Mouse (Mus musculus) common myeloid progenitor, adult 5-6 weeks (primary cell): Measurements from ENCODE around the gene Slc10a6. TPM values are rescaled to one million over a fixed set of nuclear protein-coding genes. Genes with fewer than 3 reads are reported as not detected.
A peak's percentile ranks its signal among the peaks of the same experiment; 100 is the strongest.

Experiments
- ATAC-seq: replicated peaks from 2 replicates; pipeline ENCODE4 v1.8.0; 2016; ENCODE audit warnings: low read depth, mild to moderate bottlenecking, moderate TSS enrichment, inconsistent platforms; ENCODE audit not compliant: poor library complexity, severe bottlenecking
- total RNA-seq: library from RNA; stranded (forward); fragments of 200-1000, 187-1606 nt; gene quantifications from 2 replicates; pipeline ENCODE4 v1.2.3, GENCODE M21; 2017

Slc10a6 gene
- total RNA-seq, 1 experiment from 2014 or later = not detected

GRCm38 (mm10) chr5:103620301-103620973, 8.8 kb downstream of the Slc10a6 start:
- ATAC-seq = no peak

- no peak for ATAC-seq
Measured at GRCm38 (mm10) chr5:103617191-103617590, 12.0 kb downstream of the Slc10a6 start.

GRCm38 (mm10) chr5:103614356-103614755, 14.8 kb downstream of the Slc10a6 start:
- 0 out of 2 replicates have a peak, but pooled peaks have one; percentile 39 for ATAC-seq

GRCm38 (mm10) chr5:103612316-103612715, 16.9 kb downstream of the Slc10a6 start:
- no peak for ATAC-seq

GRCm38 (mm10) chr5:103610856-103611472, 18.2 kb downstream of the Slc10a6 start:
- ATAC-seq = no peak

GRCm38 (mm10) chr5:103610148-103610547, 19.1 kb downstream of the Slc10a6 start:
- ATAC-seq = no peak

GRCm38 (mm10) chr5:103605707-103606106, 23.5 kb downstream of the Slc10a6 start:
- no peak for ATAC-seq

GRCm38 (mm10) chr5:103603115-103603893, 25.9 kb downstream of the Slc10a6 start:
- no peak for ATAC-seq

GRCm38 (mm10) chr5:103598881-103599280, 30.3 kb downstream of the Slc10a6 start:
- no peak for ATAC-seq

- no peak for ATAC-seq
Measured at GRCm38 (mm10) chr5:103598264-103598663, 30.9 kb downstream of the Slc10a6 start.

- no peak for ATAC-seq
Measured at GRCm38 (mm10) chr5:103597604-103598003, 31.6 kb downstream of the Slc10a6 start.

GRCm38 (mm10) chr5:103596467-103597146, 32.6 kb downstream of the Slc10a6 start:
- ATAC-seq = no peak

GRCm38 (mm10) chr5:103595394-103596226, 33.6 kb downstream of the Slc10a6 start:
- peak; percentile 77 for ATAC-seq

GRCm38 (mm10) chr5:103593575-103593974, 35.6 kb downstream of the Slc10a6 start:
- no peak for ATAC-seq

- ATAC-seq = peak; percentile 39; the same call in 1 of the 2 replicates
Measured at GRCm38 (mm10) chr5:103592706-103593105, 36.5 kb downstream of the Slc10a6 start.

- no peak for ATAC-seq
Measured at GRCm38 (mm10) chr5:103591846-103592245, 37.4 kb downstream of the Slc10a6 start.

- peak; percentile 63; the same call in 1 of the 2 replicates for ATAC-seq
Measured at GRCm38 (mm10) chr5:103587219-103587618, 42.0 kb downstream of the Slc10a6 start.

- peak; percentile 60; the same call in 1 of the 2 replicates for ATAC-seq
Measured at GRCm38 (mm10) chr5:103579680-103580420, 49.4 kb downstream of the Slc10a6 start.

GRCm38 (mm10) chr5:103569446-103569845, 59.8 kb downstream of the Slc10a6 start:
- ATAC-seq = no peak
